Mouse (Mus musculus): ENCODE results near the gene Agmo. TPM values are rescaled to one million over a fixed set of nuclear protein-coding genes. Genes with fewer than 3 reads are reported as not detected.

The Agmo gene
- polyA plus RNA-seq, 1 experiment from 2014 or later: 0.29 TPM

DNA sequence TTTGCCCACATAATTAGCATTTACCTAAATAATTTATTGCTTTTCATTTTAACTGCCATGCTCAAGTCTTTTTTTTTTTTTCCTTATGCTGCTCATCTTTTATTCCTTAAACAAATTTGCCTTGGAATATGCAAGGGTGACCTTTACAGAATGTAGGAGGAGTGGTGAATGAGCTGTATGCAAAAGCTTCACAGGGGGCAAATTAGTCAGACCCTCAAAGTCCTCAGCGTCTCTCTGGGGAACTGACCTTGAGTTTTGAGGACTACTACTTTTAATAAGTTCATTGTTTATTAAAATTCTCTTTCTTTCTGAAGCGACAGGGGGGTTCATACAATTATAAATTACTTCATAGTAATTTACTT lies 33.2 kb downstream of the Agmo start:
- H3K4me3 ChIP-seq (replicated peaks): no peak overlapping the region
- no peaks in the 10 kb centered on the region for H3K27me3 ChIP-seq
- no peaks in the 10 kb centered on the region for H3K4me1 ChIP-seq
- no peak overlapping the region for H3K9ac ChIP-seq
- ATAC-seq (ENCODE audit: low FRiP score): no peak
- H3K36me3 ChIP-seq (replicated peaks): no peaks in the 10 kb centered on the region
- no peak overlapping the region for H3K27ac ChIP-seq
- no peak overlapping the region for H3K4me2 ChIP-seq
- no peaks in the 10 kb centered on the region for H3K9me3 ChIP-seq
- 67% methylated on average over 2 of the region's 2 CpGs for WGBS

DNA sequence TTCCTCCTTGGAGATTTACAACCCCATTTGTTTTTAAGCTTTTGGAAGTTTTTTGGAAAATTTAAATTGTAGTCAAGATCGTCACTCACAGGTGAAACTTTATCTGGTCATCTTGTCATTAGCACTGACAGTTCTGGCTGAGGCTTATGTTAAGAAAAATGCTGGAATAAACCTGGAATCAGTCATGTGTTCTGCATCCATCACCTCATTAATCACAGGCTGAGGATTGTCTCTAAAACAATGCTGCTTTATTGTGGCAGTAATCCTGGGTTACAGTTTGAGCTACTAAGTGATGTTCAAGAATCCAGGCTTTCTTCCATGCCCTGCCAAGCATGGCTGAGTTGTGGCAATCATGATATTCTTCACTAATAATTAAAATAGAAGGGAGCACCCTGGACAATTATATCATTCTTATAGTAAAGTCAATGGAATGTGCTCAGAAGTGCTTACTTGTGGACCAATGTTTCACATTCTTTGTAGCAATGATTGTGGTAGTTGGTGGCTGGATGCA lies 65.6 kb downstream of the Agmo start:
- H3K9me3 ChIP-seq: no peaks in the 10 kb centered on the region
- H3K4me2 ChIP-seq: no peak overlapping the region
- ATAC-seq (ENCODE audit: low FRiP score): no peak
- no peaks in the 10 kb centered on the region for H3K36me3 ChIP-seq (replicated peaks)
- no peaks in the 10 kb centered on the region for H3K4me1 ChIP-seq
- H3K9ac ChIP-seq: no peak overlapping the region
- 78% methylated on average over 1 of the region's 1 CpGs for WGBS
- no peaks in the 10 kb centered on the region for H3K27me3 ChIP-seq
- no peak overlapping the region for H3K4me3 ChIP-seq (replicated peaks)
- no peak overlapping the region for H3K27ac ChIP-seq

DNA sequence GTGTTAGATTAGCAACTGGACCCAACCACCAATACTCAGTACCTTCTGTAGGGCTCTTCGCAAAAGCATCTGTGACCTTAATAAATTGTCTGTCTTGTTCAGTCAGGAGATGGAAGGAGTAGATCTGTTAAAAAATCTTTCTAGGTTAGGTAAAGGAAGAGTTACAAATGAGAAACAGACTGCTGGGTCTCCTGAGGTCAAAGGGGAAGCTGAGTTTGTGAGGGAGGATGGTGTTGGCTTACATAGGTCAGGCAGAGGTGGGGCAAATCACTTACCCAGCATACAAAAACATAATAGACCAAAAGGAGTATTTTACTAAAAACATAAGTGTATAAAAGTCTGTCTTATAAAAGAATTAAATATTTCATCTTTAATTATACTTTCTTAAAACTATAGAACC lies 69.3 kb downstream of the Agmo start:
- Histone ChIP-seq H3K4me1 (no peaks in the 10 kb centered on the region), H3K9me3 (no peaks in the 10 kb centered on the region), H3K27ac (no peak overlapping the region), H3K4me2 (no peak overlapping the region), H3K36me3 (replicated peaks) (no peaks in the 10 kb centered on the region), H3K27me3 (no peaks in the 10 kb centered on the region), H3K9ac (no peak overlapping the region), H3K4me3 (replicated peaks) (no peak overlapping the region)
- ATAC-seq (ENCODE audit: low FRiP score): no peak
- 95% methylated on average over 1 of the region's 1 CpGs for WGBS

DNA sequence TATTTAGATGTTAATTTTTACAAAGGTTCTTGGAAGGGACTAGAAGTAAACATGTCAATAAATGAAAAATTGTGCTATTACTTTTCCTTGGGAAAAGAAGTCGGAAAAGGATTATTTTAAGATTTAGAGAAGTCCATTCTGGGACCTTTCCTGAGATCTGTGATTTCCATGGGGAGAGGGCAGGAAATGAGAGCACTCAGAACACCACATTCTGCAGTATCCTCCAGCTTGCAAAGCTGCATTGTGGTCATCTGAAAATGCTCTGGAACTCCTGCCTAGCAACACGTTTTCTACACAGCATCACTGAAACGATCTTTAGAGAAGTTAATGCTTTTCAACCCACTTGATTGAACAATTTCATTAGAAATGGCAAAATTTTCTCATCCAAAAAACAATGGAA lies 81.4 kb downstream of the Agmo start:
- WGBS: 64% methylated on average over 3 of the region's 3 CpGs
- Histone ChIP-seq H3K9me3 (no peaks in the 10 kb centered on the region), H3K4me3 (replicated peaks) (no peak overlapping the region), H3K4me1 (no peaks in the 10 kb centered on the region), H3K9ac (no peak overlapping the region), H3K27me3 (no peaks in the 10 kb centered on the region), H3K36me3 (replicated peaks) (no peaks in the 10 kb centered on the region), H3K27ac (no peak overlapping the region), H3K4me2 (no peak overlapping the region)
- no peak for ATAC-seq (ENCODE audit: low FRiP score)

DNA sequence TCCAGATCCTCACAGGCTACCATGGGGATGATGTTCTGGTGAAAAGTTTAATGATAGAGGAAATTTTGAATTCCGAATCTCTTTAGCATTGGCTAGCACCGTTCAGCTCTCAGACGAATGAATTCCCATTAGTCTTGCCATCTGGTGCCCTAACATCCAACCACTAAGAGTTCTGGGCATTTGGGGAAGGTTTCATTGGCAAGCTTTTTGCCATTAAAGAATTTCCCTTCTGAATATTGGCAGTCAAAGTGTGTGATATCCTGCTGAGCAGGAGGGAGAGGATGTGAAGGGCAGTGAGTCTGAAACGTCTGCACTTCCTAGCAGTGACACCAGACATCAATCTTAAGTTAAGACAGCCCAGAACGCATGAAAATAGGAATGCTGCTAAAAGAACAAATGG lies 93.5 kb downstream of the Agmo start:
- no peaks in the 10 kb centered on the region for H3K36me3 ChIP-seq (replicated peaks)
- no peak overlapping the region for H3K4me2 ChIP-seq
- no peak overlapping the region for H3K4me3 ChIP-seq (replicated peaks)
- H3K9me3 ChIP-seq: 0 out of 2 replicates have a peak, but pooled peaks cover 2% of the 10 kb centered on the region
- ATAC-seq (ENCODE audit: low FRiP score): no peak
- 74% methylated on average over 5 of the region's 5 CpGs for WGBS
- no peak overlapping the region for H3K27ac ChIP-seq
- no peaks in the 10 kb centered on the region for H3K4me1 ChIP-seq
- H3K27me3 ChIP-seq: no peaks in the 10 kb centered on the region
- no peak overlapping the region for H3K9ac ChIP-seq

DNA sequence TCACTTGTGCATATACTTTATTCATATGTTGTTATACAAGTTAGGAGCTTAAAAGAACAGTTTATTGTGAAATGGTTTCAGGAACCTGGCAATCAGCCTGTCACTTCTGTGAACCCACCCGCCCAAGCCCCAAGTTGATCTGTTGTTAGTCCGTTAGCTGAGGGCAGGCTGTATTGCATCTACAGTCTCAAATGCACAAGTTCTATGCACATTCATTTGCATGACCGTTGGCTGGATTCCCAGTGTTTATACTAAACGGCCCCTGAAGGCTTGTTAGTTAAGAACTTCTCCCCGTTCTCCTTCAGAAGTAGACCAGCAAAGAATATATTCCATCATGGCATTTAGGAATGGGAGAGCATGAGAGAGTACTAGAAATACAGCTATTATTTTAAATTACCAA lies 102.8 kb downstream of the Agmo start:
- no peak overlapping the region for H3K9ac ChIP-seq
- H3K4me2 ChIP-seq: no peak overlapping the region
- no peaks in the 10 kb centered on the region for H3K4me1 ChIP-seq
- WGBS: 57% methylated on average over 5 of the region's 5 CpGs
- no peak for ATAC-seq (ENCODE audit: low FRiP score)
- H3K9me3 ChIP-seq: no peaks in the 10 kb centered on the region
- H3K36me3 ChIP-seq (replicated peaks): no peaks in the 10 kb centered on the region
- no peak overlapping the region for H3K4me3 ChIP-seq (replicated peaks)
- H3K27ac ChIP-seq: no peak overlapping the region
- no peaks in the 10 kb centered on the region for H3K27me3 ChIP-seq

DNA sequence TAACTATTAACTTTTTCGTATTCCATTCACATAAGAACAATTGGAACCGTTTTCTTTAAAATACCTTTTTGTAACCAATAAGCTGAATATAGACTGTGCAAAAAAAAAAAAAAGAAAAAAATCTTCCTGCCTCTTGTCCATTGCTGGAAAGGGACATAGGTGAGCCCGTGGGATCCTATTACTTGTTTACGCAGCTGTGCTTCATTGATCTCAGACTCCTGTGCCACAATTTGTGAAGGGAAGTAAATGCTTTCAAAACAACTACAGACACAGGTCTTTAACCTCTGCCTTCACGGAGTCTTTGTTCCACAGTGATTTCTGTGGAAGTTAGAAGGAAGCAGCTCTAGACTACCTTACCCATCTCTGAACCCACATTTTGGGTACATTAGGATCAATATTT lies 104.3 kb downstream of the Agmo start:
- no peak overlapping the region for H3K4me2 ChIP-seq
- no peaks in the 10 kb centered on the region for H3K27me3 ChIP-seq
- H3K9me3 ChIP-seq: no peaks in the 10 kb centered on the region
- 82% methylated on average over 5 of the region's 5 CpGs for WGBS
- no peak overlapping the region for H3K9ac ChIP-seq
- H3K4me1 ChIP-seq: no peaks in the 10 kb centered on the region
- H3K36me3 ChIP-seq (replicated peaks): no peaks in the 10 kb centered on the region
- no peak for ATAC-seq (ENCODE audit: low FRiP score)
- no peak overlapping the region for H3K27ac ChIP-seq
- no peak overlapping the region for H3K4me3 ChIP-seq (replicated peaks)

DNA sequence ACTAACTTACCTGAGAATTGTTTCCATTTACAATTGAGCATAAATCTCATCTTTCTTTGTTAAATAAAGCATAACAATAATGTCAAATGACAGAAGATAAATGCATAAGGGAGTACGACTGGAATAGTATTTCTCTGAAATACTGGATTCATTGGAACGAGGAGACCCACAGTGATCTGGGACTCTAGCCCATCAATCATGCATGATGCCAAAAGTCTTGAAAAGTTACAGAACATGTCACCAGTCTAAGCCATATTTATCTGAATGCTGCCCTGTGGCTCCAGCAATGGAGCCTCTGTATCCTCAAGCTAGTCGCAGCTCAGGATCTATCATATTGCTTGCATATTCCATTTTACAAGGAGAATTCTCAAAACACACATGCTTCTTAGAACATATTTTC lies 150.9 kb downstream of the Agmo start:
- Histone ChIP-seq H3K4me3 (replicated peaks) (no peak overlapping the region), H3K4me2 (no peak overlapping the region), H3K9ac (no peak overlapping the region), H3K9me3 (no peaks in the 10 kb centered on the region), H3K27ac (no peak overlapping the region), H3K4me1 (no peaks in the 10 kb centered on the region), H3K27me3 (no peaks in the 10 kb centered on the region), H3K36me3 (replicated peaks) (no peaks in the 10 kb centered on the region)
- 89% methylated on average over 3 of the region's 3 CpGs for WGBS
- ATAC-seq (ENCODE audit: low FRiP score): no peak

DNA sequence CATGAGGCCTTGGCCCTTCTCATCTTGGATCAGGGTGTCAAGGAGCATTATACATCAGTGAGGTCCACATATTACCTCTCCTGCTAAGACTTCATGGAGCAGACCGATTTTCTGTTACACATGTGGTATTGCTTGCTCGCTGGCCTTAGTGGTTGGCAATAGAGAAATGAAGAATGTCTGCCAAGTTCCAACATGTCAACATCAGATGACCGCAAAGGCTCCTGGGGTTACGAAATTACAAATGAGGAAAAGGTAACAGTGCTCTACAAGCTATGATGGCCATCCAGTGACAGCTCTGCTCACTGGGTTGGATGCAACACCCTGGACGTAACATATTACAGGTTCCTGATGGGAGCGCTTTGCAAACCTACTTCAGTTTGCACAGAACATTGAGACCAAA lies 161.1 kb downstream of the Agmo start:
- Histone ChIP-seq H3K36me3 (replicated peaks) (no peaks in the 10 kb centered on the region), H3K27me3 (no peaks in the 10 kb centered on the region), H3K4me1 (no peaks in the 10 kb centered on the region), H3K9ac (no peak overlapping the region), H3K9me3 (no peaks in the 10 kb centered on the region), H3K4me3 (replicated peaks) (no peak overlapping the region), H3K27ac (no peak overlapping the region), H3K4me2 (no peak overlapping the region)
- 90% methylated on average over 6 of the region's 6 CpGs for WGBS
- no peak for ATAC-seq (ENCODE audit: low FRiP score)

DNA sequence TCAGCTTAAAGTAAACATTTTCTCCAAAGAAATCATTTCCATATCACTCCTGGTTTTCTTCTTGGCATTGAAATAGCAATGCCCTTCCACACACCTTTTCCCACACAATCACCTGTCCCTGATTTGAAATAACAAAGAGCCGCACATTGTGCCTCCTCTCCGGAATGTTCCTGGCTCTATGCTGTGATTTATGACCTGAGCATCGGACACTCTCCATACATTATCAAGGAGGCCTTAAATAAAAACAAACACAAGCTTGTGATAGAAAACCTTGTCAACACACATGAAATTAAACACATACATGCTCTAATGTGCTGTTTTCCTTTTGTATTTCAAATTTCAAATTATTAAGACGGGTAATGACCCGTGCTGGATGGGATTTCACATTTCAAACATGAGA lies 184.9 kb downstream of the Agmo start:
- H3K27ac ChIP-seq: no peak overlapping the region
- no peak for ATAC-seq (ENCODE audit: low FRiP score)
- H3K27me3 ChIP-seq: no peaks in the 10 kb centered on the region
- no peak overlapping the region for H3K9ac ChIP-seq
- no peaks in the 10 kb centered on the region for H3K36me3 ChIP-seq (replicated peaks)
- H3K4me2 ChIP-seq: no peak overlapping the region
- H3K4me3 ChIP-seq (replicated peaks): no peak overlapping the region
- no peaks in the 10 kb centered on the region for H3K9me3 ChIP-seq
- WGBS: 94% methylated on average over 5 of the region's 5 CpGs
- H3K4me1 ChIP-seq: no peaks in the 10 kb centered on the region

DNA sequence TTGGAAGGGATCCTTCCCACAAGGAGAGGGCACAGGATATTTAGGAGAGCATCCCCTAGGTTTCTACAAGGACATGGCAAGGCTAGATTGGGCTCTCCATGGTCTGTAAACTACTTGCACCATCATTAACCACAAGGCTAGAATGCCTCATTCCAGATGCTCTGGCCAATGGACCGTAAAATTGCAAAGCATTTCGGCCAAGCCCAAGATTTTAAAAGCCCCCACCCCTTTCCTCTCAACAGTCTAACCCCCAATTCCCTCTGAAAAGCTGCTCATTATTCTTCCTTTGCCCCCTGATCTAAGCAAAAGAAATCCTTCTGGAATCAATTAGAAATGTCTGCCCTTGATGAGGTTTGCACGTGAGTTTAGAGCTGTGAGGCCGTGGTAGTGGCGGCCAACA lies 185.3 kb downstream of the Agmo start:
- no peak overlapping the region for H3K27ac ChIP-seq
- H3K9ac ChIP-seq: no peak overlapping the region
- no peaks in the 10 kb centered on the region for H3K9me3 ChIP-seq
- no peaks in the 10 kb centered on the region for H3K4me1 ChIP-seq
- H3K4me2 ChIP-seq: no peak overlapping the region
- ATAC-seq (ENCODE audit: low FRiP score): no peak
- H3K27me3 ChIP-seq: no peaks in the 10 kb centered on the region
- no peaks in the 10 kb centered on the region for H3K36me3 ChIP-seq (replicated peaks)
- WGBS: 66% methylated on average over 5 of the region's 5 CpGs
- H3K4me3 ChIP-seq (replicated peaks): no peak overlapping the region

DNA sequence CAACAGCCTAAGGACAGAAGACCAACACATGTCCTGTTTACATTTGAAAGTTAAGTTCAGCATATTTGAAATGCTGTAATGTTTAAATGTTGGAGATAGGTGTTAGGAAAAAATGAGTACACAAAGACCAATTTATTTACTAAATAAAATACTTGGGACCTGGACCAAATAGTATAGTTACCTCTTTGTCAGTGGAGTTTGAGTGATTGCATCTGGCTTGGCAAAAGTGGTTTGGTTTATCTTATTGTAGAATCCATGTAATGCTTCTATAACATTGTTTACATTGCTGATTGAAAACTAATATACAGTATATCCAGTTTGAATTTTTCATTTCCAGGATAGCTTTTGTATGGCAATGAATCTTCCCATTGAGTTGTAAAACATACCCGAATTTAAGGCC lies 193.0 kb downstream of the Agmo start:
- no peaks in the 10 kb centered on the region for H3K9me3 ChIP-seq
- ATAC-seq (ENCODE audit: low FRiP score): no peak
- H3K27me3 ChIP-seq: no peaks in the 10 kb centered on the region
- no peak overlapping the region for H3K27ac ChIP-seq
- WGBS: 74% methylated on average over 1 of the region's 1 CpGs
- no peaks in the 10 kb centered on the region for H3K4me1 ChIP-seq
- no peaks in the 10 kb centered on the region for H3K36me3 ChIP-seq (replicated peaks)
- no peak overlapping the region for H3K4me3 ChIP-seq (replicated peaks)
- no peak overlapping the region for H3K9ac ChIP-seq
- H3K4me2 ChIP-seq: no peak overlapping the region

DNA sequence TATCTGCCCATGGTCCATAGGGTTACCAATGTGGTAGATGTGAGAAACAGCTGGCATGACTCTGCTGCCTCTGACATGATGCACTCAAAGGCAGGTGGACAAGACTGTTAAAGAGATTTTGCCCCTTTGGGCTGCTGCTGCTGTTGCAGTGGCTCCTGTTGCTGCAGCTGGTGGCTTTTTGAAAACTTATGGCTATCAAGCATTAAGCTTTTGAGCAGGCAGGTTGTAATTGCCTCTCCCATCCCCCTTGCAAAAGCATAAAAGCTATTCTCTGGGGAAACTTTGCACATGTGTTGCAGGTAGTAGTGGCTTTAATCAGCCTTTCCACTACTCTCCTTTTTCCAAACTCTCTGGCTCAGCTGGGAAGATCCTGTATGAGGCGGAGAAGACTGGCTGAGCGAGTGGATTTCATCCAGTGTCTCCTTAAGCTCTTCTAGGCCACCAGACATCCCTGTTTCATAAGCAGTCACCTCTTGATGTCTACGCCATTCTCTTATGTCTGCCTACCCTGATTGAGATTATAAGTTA lies 201.1 kb downstream of the Agmo start:
- no peak overlapping the region for H3K4me3 ChIP-seq (replicated peaks)
- H3K9me3 ChIP-seq: no peaks in the 10 kb centered on the region
- H3K4me1 ChIP-seq: 0 out of 2 replicates have a peak, but pooled peaks cover 3% of the 10 kb centered on the region
- no peak for ATAC-seq (ENCODE audit: low FRiP score)
- no peak overlapping the region for H3K27ac ChIP-seq
- H3K9ac ChIP-seq: no peak overlapping the region
- H3K36me3 ChIP-seq (replicated peaks): no peaks in the 10 kb centered on the region
- WGBS: 93% methylated on average over 3 of the region's 3 CpGs
- H3K4me2 ChIP-seq: no peak overlapping the region
- H3K27me3 ChIP-seq: no peaks in the 10 kb centered on the region
